In the genomic region with DNA sequence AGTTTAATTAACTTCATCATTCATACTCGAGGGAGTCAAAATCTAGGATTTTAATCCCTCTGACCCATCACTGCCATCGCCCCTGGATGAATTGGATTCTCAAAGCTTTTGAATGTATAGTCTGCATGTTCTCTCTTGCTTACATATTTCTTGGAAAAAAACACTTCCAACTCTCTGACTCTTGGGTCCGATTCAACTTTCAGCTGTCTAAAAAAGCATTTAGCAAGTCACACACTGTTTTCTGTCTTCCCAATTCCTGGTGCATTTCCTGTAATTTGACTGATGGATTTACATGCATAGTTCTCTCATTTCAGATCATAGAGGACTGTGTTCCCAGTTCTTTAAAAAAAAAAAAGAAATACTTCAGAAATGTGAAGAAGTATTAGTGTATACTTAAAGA, we compare ENCODE assay signal across 25 mouse cellular contexts.
"Had no signal": no experiment of that assay in that cellular context is flagged by ENCODE, and none has a peak within 500 bp of the region (broad histone marks: within the 10 kb centered on the region; RNA-seq: fewer than 3 reads in every experiment).

No protein-coding gene starts in this region.

- H3K4me3 ChIP-seq: heart, adult 2 months; heart, embryonic 13.5 days; heart, embryonic 15.5 days; hindbrain, embryonic 13.5 days; hindbrain, embryonic 15.5 days; kidney, embryonic 15.5 days; limb, embryonic 13.5 days; limb, embryonic 15.5 days had no signal

- H3K27ac ChIP-seq: heart, adult 2 months; heart, embryonic 13.5 days; heart, embryonic 15.5 days; hindbrain, embryonic 13.5 days; hindbrain, embryonic 15.5 days; hindbrain, postnatal 0 days; kidney, embryonic 15.5 days; kidney, postnatal 0 days; limb, embryonic 13.5 days; limb, embryonic 15.5 days had no signal

- H3K4me2 ChIP-seq: heart, embryonic 11.5 days; heart, embryonic 13.5 days; heart, embryonic 15.5 days; hindbrain, embryonic 13.5 days; hindbrain, embryonic 15.5 days; kidney, embryonic 15.5 days; limb, embryonic 13.5 days; limb, embryonic 15.5 days had no signal

- H3K4me1 ChIP-seq: hindbrain, embryonic 13.5 days; hindbrain, embryonic 15.5 days; kidney, embryonic 15.5 days; limb, embryonic 13.5 days; limb, embryonic 15.5 days had no signal

- H3K9ac ChIP-seq: heart, embryonic 13.5 days; heart, embryonic 15.5 days; hindbrain, embryonic 13.5 days; hindbrain, embryonic 15.5 days; kidney, embryonic 15.5 days; limb, embryonic 13.5 days; limb, embryonic 15.5 days had no signal

- H3K9me3 ChIP-seq: hindbrain, embryonic 15.5 days; kidney, embryonic 15.5 days; limb, embryonic 15.5 days had no signal

- ATAC-seq: hindbrain, postnatal 0 days; intestine, embryonic 16.5 days had no signal

- H3K27me3 ChIP-seq: heart, embryonic 13.5 days; heart, embryonic 15.5 days; hindbrain, embryonic 13.5 days; hindbrain, embryonic 15.5 days; kidney, embryonic 15.5 days; limb, embryonic 13.5 days; limb, embryonic 15.5 days had no signal

- DNase-seq: gastrocnemius, postnatal 14 days; gastrocnemius, postnatal 36 days; heart, adult 11 months; heart, adult 2 months; heart, postnatal 14 days; heart, postnatal 36 days; kidney, adult 11 months; kidney, adult 2 months; kidney, adult 9 months; kidney, postnatal 14 days; kidney, postnatal 36 days; layer of hippocampus, adult 9-11 months; layer of hippocampus, postnatal 36 days; left cerebral cortex, postnatal 4 days had no signal

- H3K36me3 ChIP-seq: heart, embryonic 13.5 days; heart, embryonic 15.5 days; hindbrain, embryonic 13.5 days; hindbrain, embryonic 15.5 days; kidney, embryonic 15.5 days; limb, embryonic 13.5 days; limb, embryonic 15.5 days had no signal
